Mouse (Mus musculus): ENCODE measurements around the gene Pomp. TPM values are rescaled to one million over a fixed set of nuclear protein-coding genes. Genes with fewer than 3 reads are reported as not detected.

Pomp gene
- polyA plus RNA-seq, 1 experiment from 2014 or later = 397 TPM

DNA sequence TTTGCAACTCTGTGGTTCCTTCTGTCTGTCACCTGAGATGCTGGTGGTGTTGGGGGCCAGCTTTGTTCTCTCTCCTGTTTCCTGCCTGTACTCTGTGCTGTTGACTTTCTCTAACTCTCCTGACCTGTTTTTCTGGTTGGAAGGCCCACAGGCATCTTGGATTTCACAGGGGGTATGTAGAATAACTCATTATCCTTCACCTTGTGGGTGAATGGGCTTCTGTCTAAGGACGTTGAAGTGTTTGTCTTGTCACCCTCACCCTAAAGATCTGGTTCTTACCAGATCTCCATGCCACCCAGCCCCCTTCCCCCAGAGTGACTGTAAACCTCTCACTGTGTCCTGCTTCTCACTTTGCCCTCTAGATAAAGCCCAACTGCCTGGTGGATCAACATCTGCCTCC lies 10.0 kb downstream of the Pomp start:
- Histone ChIP-seq H3K4me2 (replicated peaks; ENCODE audit: low read depth, low read length) (no peak overlapping the region), H3K27me3 (replicated peaks; ENCODE audit: insufficient read depth, low read length) (no peaks in the 10 kb centered on the region), H3K4me3 (ENCODE audit: low read depth, low read length) (no peak overlapping the region), H3K9ac (replicated peaks; ENCODE audit: low read depth) (no peak overlapping the region), H3K27ac (ENCODE audit: low read length) (peak overlapping the region; percentile 62; the same call in 1 of the 2 replicates), H3K4me1 (ENCODE audit: insufficient read depth, low read depth, low read length) (no peaks in the 10 kb centered on the region), H3K36me3 (ENCODE audit: insufficient read depth, low read length) (peaks cover 20% of the 10 kb centered on the region), H3K9me3 (ENCODE audit: low read length) (no peaks in the 10 kb centered on the region)
- ATAC-seq = peak; percentile 59
- peak; percentile 50 for DNase-seq (ENCODE audit: low spot score)
- 76% methylated on average over 1 of the region's 1 CpGs for WGBS
- TF ChIP-seq EP300 (IDR thresholded peaks at IDR 0.05) (no peak), CTCF (IDR thresholded peaks at IDR 0.05) (no peak)

DNA sequence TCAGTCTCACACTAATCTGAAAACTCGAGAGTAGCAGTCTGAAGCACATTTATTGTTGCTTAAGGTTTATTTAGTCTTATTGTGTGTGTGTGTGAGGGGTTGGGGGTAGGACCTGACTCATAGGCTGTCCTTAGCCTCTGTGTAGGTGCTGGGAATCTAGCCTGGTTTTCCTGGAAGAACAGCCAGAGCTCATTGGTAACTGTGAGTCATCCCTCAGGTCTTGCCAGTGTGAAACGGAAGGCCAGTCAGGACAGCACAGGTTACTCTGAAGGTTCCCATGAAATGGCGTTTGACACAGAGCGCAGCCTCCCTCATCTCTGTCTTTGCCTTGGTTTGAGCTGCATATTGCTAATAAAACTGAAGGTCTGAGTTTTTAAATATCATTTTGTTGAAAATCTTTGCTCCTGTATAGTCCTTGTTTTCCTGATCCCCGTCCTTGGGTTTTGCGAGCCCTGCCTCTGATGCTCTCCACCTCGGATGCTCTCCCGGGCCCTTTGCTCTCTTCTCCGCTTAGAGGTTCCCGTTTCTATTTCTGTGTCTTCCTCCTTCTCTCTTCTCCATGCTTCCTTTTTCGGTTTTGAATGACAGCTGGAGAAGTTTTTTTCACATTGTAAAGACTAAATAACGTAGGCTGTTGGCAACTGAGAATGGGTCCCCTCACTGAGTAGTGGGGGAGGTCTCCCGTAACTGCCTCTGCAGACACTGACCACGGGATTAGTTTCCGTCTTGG lies 11.0 kb downstream of the Pomp start:
- Histone ChIP-seq H3K36me3 (ENCODE audit: insufficient read depth, low read length) (peaks cover 30% of the 10 kb centered on the region), H3K27ac (ENCODE audit: low read length) (no peak overlapping the region), H3K9ac (replicated peaks; ENCODE audit: low read depth) (no peak overlapping the region), H3K4me1 (ENCODE audit: insufficient read depth, low read depth, low read length) (no peaks in the 10 kb centered on the region), H3K27me3 (replicated peaks; ENCODE audit: insufficient read depth, low read length) (no peaks in the 10 kb centered on the region), H3K9me3 (ENCODE audit: low read length) (no peaks in the 10 kb centered on the region), H3K4me2 (replicated peaks; ENCODE audit: low read depth, low read length) (no peak overlapping the region), H3K4me3 (ENCODE audit: low read depth, low read length) (no peak overlapping the region)
- TF ChIP-seq CTCF (IDR thresholded peaks at IDR 0.05) (no peak), EP300 (IDR thresholded peaks at IDR 0.05) (no peak)
- 82% methylated on average over 15 of the region's 15 CpGs for WGBS
- no peak for DNase-seq (ENCODE audit: low spot score)
- ATAC-seq = 0 out of 2 replicates have a peak, but pooled peaks have one; percentile 15

DNA sequence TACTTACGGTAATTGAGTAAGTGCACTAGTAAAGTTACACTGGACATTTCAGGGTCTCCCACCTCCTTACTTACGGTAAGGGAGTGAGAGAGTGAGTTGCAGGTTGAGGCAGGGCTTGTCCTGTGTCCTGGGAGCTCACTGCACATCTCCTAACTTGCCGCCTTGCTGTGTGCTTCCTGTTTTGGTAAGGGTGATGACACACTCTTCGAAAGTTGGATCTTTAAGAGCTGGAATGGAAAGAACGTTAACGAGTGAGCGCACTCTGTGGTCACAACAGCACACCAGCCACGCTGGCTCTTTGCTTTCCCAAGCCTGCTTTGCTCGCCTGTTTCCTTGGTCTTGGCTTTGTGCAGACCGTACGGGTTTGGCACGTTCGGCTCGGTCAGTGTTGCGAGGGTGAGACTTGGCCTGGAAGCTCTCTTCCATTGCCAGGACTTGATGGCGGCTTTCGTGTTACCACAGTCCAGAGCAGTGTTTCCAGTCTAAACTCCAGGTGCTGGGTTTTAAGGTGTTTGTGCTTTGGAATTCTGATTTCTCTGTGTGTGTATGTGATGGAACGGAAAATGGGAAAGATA lies 14.3 kb downstream of the Pomp start:
- Histone ChIP-seq H3K4me3 (ENCODE audit: low read depth, low read length) (no peak overlapping the region), H3K9ac (replicated peaks; ENCODE audit: low read depth) (no peak overlapping the region), H3K4me1 (ENCODE audit: insufficient read depth, low read depth, low read length) (no peaks in the 10 kb centered on the region), H3K27me3 (replicated peaks; ENCODE audit: insufficient read depth, low read length) (no peaks in the 10 kb centered on the region), H3K27ac (ENCODE audit: low read length) (no peak overlapping the region), H3K36me3 (ENCODE audit: insufficient read depth, low read length) (peaks cover 30% of the 10 kb centered on the region), H3K4me2 (replicated peaks; ENCODE audit: low read depth, low read length) (no peak overlapping the region), H3K9me3 (ENCODE audit: low read length) (no peaks in the 10 kb centered on the region)
- no peak for TF ChIP-seq CTCF (IDR thresholded peaks at IDR 0.05)
- no peak for TF ChIP-seq EP300 (IDR thresholded peaks at IDR 0.05)
- ATAC-seq (no peak), DNase-seq (ENCODE audit: low spot score) (no peak)
- WGBS = 84% methylated on average over 18 of the region's 18 CpGs

DNA sequence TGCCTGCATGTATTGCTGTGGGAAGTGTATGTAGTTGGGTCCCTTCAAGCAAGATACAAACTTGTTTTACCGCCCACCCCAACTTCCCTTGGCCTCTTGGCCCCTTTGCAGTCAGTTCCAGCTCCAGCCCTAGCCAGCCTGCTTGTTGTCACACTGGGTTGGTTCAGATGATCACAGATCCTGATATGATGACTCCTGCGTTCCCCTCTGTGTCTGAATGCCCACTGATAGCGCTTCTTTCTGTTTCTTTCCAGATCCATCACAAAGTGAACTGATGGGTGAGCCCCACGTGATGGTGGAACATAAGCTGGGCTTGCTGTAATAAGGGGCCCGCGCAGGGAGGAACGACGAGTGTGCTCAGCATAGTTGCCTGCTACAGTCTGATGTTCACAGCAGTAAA lies 14.9 kb downstream of the Pomp start:
- no peaks in the 10 kb centered on the region for H3K4me1 ChIP-seq (ENCODE audit: insufficient read depth, low read depth, low read length)
- H3K27me3 ChIP-seq (replicated peaks; ENCODE audit: insufficient read depth, low read length) = no peaks in the 10 kb centered on the region
- WGBS = 93% methylated on average over 8 of the region's 8 CpGs
- no peak overlapping the region for H3K4me3 ChIP-seq (ENCODE audit: low read depth, low read length)
- no peak for ATAC-seq
- no peaks in the 10 kb centered on the region for H3K9me3 ChIP-seq (ENCODE audit: low read length)
- no peak overlapping the region for H3K4me2 ChIP-seq (replicated peaks; ENCODE audit: low read depth, low read length)
- no peak for DNase-seq (ENCODE audit: low spot score)
- TF ChIP-seq CTCF (IDR thresholded peaks at IDR 0.05) (no peak), EP300 (IDR thresholded peaks at IDR 0.05) (no peak)
- no peak overlapping the region for H3K27ac ChIP-seq (ENCODE audit: low read length)
- no peak overlapping the region for H3K9ac ChIP-seq (replicated peaks; ENCODE audit: low read depth)
- H3K36me3 ChIP-seq (ENCODE audit: insufficient read depth, low read length) = peaks cover 27% of the 10 kb centered on the region

DNA sequence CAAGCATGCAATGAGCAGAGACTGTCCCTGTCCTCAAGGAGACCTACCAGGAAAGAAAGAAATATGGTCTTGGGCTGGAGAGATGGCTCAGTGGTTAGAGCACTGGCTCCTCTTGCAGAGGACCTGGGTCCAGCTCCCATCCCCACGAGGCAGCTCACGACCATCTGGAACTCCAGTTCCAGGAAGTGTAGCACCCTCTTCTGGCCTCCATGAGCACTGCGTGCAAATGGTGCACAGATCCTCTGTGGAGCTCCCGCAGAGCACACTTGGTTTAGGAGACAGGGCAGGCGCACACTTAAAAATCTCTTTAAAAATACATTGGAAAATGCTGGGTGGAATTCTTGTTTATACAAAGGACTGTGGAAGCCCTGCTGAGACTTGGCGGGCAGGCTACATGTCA lies 17.3 kb downstream of the Pomp start:
- Histone ChIP-seq H3K9me3 (ENCODE audit: low read length) (no peaks in the 10 kb centered on the region), H3K36me3 (ENCODE audit: insufficient read depth, low read length) (peaks cover 28% of the 10 kb centered on the region), H3K27ac (ENCODE audit: low read length) (0 out of 2 replicates have a peak overlapping the region, but pooled peaks have one; percentile 43), H3K27me3 (replicated peaks; ENCODE audit: insufficient read depth, low read length) (no peaks in the 10 kb centered on the region), H3K4me3 (ENCODE audit: low read depth, low read length) (no peak overlapping the region), H3K4me1 (ENCODE audit: insufficient read depth, low read depth, low read length) (no peaks in the 10 kb centered on the region), H3K4me2 (replicated peaks; ENCODE audit: low read depth, low read length) (no peak overlapping the region), H3K9ac (replicated peaks; ENCODE audit: low read depth) (no peak overlapping the region)
- WGBS = 74% methylated on average over 6 of the region's 6 CpGs
- ATAC-seq = peak; percentile 12; the same call in 1 of the 2 replicates
- TF ChIP-seq CTCF (IDR thresholded peaks at IDR 0.05) = peak; percentile 50
- no peak for TF ChIP-seq EP300 (IDR thresholded peaks at IDR 0.05)
- DNase-seq (ENCODE audit: low spot score) = no peak

DNA sequence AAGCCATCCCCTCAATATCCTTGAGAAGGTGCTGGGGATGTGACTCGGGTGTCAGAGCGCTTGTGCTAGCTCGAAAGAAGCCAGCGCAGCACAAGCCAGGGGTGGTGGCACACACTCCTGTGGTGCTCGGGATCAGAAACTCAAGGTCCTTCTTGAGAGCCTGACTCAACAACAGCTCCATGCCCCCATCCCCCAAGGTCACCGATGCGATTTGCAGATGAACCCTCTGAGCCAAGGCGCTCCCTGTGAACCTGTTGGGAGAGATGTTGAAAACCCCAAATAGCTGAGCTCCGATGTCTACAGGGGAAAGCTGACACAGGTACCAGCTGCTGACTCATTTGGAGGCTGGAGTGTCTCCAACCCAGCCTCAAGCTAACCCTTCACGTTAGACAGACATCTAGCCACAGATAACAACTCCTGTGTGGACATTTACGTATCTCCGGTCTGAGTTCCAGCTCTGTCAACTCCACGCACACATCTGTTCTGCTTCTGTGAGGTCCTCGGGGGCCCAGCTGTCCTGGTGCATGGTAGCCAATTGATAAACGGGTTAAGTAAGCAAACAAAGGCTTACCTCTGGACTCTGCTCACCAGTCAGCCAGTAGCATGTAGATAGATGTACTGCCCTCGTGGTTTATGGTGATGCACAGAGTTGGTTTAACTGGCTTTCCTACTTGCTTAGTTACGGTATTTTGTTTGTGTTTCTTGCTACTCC lies 19.9 kb downstream of the Pomp start:
- Histone ChIP-seq H3K9me3 (ENCODE audit: low read length) (no peaks in the 10 kb centered on the region), H3K27ac (ENCODE audit: low read length) (no peak overlapping the region), H3K36me3 (ENCODE audit: insufficient read depth, low read length) (peaks cover 25% of the 10 kb centered on the region; the same call in 1 of the 2 replicates), H3K9ac (replicated peaks; ENCODE audit: low read depth) (no peak overlapping the region), H3K4me3 (ENCODE audit: low read depth, low read length) (no peak overlapping the region), H3K4me2 (replicated peaks; ENCODE audit: low read depth, low read length) (no peak overlapping the region), H3K4me1 (ENCODE audit: insufficient read depth, low read depth, low read length) (no peaks in the 10 kb centered on the region), H3K27me3 (replicated peaks; ENCODE audit: insufficient read depth, low read length) (no peaks in the 10 kb centered on the region)
- ATAC-seq (no peak), DNase-seq (ENCODE audit: low spot score) (no peak)
- 72% methylated on average over 17 of the region's 17 CpGs for WGBS
- TF ChIP-seq CTCF (IDR thresholded peaks at IDR 0.05) (no peak), EP300 (IDR thresholded peaks at IDR 0.05) (no peak)
